Mouse (Mus musculus) embryo, embryonic 9.5 days (tissue): ENCODE measurements around the gene Cep104.

Experiments
- DNase-seq: peaks from one replicate; pipeline ENCODE4 v3.0.0-alpha.2; 2017; ENCODE audit errors: extremely low spot score

Cep104 gene

DNA sequence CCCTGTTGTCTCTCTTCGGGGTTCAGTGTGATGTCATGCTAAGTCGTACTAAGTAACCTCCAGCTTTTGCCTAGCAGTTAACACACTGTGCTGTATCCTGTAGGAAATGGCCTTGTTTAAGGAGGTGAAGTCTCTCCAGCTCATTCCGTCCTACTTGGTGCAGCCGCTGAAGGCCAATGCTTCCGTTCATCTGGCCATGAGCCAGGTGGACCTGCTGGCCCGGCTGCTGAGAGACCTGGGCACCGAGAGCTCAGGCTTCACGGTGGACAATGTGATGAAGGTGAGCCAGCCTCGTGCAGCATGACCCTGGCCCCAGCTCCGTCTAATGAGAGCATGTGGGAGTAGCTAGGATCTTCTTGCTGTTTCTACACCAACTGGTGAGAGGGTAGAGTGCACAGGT is 17.7 kb downstream of the Cep104 start:
- no peak for DNase-seq

DNA sequence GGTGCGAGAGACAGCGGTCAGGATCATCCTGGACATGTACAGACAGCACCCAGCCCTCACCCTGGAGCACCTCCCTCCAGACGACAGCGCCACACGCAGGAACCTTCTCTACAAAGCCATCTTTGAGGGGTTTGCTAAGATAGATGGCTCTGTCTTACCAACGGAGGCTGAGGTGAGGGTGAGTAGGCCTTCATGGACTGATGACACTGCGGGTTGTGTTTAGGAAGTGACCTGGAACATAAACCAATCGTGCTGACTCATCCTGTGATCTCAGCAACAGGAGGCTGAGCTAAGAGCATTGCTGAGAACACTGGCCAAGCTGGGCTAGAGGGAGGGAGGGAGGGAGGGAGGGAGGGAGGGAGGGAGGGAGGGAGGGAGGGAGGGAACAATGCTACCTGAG is 18.5 kb downstream of the Cep104 start:
- no peak for DNase-seq

DNA sequence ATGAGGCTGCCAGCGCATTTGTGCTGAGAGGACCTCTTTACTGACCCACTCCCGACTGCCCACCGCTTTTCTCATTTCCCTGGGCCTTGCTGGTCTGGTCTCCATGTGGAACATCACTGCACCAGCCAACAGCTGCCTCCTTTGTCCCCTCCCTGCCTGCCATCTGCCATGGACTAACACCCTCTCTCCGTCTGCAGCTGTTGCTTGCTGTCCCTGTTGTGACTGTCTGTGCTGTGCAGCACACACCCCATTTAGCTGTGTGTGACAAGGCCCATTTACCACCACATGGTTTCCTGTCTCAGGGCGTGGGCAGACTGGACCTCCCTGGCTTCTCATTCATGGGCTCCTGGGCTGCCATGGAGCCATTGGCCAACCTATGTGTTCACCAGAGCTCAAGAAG is 30.5 kb downstream of the Cep104 start:
- DNase-seq = no peak

DNA sequence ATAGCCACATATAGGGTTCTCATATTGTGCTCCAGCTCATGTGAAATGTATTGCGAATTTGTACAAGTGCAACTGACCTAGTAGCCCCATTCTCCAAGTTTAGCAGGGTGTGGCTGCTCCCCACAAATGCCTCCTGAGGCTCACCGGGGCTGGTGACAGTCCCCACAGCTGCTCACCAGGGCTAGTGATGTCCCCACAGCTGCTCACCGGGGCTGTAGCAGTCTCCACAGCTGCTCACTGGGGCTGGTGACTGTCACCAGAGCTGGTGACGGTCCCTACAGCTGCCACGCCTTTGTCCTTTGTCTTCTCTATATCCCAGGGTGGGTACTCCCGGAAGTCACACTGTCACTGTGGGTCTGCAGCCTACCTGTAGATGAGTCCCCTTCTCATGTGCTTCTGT is 31.3 kb downstream of the Cep104 start:
- DNase-seq = no peak

DNA sequence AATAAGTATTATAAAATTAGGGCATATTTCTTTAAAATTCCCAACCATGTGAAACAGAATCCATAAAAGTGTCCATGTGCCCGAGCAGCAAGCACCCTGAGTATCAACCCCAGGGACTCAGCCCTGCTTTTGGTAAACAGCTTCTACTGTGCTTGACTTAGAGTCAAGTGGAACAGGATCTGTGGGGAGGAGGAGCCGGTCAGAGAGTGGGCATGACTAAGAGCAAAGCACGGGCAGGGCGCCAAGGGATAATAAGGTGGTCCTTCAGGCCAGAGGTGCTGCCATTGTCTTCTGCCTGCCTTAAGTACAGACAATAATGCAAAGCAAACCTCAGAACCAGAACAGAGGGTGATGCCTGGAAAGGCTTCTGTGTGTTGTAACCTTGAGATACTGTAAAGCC is 32.8 kb downstream of the Cep104 start:
- DNase-seq = no peak

DNA sequence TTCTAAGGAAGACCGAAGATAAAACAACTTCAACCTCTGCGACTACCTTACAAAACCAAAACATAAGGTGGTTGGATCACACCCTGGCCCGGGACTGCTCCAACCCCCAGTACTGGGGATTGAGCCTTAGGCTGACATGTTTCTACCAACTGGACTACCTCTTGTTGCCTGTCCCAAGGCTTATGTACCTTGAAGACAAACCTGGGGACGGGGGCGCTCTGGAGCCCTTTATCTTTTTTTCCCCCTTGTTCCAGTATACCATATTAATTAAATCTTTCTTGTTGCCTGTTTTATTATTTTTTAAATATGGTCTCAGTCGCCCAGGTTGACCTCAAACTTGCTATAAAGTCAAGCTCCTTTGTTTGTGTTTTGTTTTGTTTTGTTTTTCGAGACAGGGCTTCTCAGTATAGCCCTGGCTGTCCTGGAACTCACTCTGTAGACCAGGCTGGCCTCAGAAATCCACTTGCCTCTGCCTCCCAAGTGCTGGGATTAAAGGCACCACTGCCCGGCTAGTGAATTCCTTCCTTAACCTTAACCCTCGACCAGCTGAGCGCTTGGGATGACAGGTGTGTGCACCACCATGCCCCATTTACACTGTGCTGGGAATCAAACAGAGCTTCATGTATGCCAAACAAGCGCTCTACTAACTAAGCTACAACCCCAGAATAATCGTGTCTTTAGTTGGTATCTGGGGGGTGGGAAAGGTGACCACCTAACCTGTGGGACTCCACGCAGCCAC is 36.1 kb downstream of the Cep104 start:
- no peak for DNase-seq

DNA sequence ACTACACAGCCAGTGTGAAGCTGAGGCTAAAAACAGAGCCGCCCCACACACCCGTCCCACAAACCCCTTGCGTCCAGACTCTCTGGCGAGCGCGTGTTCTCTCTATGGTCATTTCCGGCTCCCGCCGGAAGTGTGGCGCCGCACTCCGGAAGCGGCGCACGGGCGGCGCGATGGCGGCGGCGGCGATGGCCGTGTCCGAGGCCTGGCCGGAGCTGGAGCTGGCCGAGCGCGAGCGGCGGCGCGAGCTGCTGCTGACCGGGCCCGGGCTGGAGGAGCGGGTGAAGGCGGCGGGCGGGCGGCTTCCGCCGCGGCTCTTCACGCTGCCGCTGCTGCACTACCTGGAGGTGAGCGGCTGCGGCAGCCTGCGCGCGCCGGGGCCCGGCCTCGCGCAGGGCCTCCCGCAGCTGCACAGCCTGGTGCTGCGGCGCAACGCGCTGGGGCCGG is 36.7 kb downstream of the Cep104 start, which contains the start of gene Lrrc47:
TSS of gene Lrrc47 (plus strand) at position 86 of the 444 bp plus-strand sequence.
- DNase-seq = peak; percentile 83

DNA sequence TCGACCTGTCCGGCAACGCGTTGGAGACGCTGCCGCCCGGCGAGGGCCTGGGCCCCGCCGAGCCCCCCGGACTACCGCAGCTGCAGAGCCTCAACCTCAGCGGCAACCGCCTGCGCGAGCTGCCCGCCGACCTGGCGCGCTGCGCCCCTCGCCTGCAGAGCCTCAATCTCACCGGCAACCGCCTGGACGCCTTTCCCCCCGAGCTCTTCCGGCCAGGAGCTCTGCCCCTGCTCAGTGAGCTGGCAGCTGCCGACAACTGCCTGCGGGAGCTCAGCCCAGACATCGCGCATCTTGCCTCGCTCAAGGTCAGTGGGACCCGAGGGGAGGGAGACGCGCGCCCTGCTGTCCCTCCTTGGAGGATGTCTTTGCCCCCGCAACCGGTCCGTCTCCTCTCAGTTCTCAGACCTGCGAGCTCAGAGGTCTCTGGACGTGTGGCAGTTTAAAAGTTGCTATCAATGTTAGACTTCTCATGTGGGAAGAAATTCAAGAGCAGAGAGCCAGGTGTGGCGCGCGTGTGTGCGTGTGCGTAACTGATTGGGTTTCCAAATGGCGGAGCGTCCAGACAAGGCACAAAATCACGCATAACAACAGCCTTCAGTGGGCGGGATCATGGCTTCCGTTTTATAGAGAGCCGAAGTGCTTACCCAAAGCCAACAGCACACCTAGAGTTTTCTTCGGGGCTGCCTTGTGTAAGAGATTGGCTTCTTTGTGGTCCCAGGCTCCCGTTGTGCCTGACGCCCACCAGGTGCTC is 37.3 kb downstream of the Cep104 start:
- DNase-seq = no peak

DNA sequence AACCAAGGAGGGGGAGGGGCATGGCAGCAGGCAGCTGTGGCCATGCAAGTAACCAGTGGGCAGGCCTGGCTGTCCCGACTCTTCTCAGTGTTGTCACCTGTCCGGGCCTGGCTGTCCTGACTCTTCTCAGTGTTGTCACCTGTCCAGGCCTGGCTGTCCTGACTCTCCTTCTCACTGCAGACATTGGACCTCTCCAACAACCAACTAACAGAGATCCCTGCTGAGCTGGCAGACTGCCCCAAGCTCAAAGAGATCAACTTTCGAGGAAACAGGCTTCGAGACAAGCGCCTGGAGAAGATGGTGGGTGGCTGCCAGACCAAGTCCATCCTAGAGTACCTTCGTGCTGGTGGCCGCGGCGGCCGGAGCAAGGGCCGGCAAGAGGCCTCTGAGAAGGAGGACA is 40.5 kb downstream of the Cep104 start:
- no peak for DNase-seq

DNA sequence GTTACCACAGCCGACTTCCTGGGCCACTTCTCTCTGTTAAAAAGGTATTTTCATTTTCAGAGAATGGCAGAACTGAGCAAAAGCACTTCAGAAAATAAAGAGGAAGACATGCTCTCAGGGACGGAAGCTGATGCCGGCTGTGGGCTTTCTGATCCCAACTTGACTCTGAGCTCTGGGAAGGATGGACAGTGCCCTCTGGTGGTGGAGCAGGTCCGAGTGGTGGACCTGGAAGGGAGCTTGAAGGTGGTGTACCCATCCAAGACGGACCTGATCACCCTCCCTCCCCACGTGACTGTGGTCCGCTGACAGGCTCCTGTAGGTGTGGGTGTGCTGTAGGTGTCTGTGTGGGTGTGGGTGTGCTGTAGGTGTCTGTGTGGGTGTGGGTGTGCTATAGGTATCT is 44.6 kb downstream of the Cep104 start:
- no peak for DNase-seq

DNA sequence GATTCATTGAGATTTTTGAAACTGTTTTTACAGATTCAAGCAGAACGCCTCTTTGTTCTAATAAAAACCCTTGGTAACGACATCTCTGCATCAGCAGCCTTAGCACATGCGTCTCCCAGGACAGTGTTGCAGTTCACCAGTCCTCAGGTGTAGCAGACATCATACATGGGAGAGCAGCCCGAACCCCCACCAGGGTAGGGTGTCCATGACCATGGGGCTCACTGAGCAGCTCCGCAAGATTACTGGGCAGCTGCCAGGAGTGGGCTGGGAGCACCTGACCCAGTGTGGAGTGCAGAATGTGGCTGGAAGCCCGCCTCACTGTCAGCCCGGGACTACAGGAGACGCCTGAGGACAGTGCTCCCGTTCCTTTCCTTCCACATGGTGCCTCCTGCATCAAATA is 46.4 kb downstream of the Cep104 start:
- DNase-seq = no peak

DNA sequence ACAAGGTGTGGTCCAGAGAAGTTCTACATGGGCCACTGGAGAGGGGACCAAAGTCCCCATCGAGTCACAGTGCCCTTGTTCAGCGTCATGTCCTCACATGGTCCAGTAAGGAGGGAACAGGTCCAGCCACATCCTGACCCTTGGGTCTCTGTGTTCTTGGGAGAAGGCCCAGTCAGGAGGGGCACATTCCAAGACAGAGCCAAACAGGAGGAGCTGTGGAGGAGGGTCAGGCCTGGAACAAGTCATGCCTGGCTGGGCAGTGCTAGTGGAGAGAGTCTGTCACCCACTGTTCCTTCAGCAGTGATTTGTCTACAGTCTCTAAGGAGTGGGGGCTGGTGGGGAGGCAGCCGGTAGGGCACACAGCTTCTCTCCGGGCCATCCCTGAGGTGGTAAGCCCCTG is 47.4 kb downstream of the Cep104 start:
- no peak for DNase-seq

DNA sequence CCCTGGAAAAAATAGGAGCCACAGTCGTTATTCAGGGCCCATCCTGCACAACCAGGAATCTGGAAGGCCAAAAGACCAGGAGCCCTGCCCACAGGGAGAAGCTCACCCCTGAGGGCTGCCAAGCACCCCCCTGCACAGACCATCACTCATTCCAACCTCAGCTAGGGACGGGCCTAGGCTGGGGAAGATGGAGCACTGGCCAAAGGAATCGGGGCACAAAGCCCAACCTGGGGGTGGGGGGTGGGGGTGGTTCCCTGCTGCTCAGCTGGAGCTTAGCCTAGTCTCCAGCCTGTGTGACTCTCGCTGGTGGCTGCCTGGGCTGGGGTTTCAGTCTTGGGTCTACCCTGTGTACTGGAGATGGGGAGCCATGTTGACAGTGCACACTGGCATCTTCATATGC is 47.9 kb downstream of the Cep104 start:
- DNase-seq = no peak

DNA sequence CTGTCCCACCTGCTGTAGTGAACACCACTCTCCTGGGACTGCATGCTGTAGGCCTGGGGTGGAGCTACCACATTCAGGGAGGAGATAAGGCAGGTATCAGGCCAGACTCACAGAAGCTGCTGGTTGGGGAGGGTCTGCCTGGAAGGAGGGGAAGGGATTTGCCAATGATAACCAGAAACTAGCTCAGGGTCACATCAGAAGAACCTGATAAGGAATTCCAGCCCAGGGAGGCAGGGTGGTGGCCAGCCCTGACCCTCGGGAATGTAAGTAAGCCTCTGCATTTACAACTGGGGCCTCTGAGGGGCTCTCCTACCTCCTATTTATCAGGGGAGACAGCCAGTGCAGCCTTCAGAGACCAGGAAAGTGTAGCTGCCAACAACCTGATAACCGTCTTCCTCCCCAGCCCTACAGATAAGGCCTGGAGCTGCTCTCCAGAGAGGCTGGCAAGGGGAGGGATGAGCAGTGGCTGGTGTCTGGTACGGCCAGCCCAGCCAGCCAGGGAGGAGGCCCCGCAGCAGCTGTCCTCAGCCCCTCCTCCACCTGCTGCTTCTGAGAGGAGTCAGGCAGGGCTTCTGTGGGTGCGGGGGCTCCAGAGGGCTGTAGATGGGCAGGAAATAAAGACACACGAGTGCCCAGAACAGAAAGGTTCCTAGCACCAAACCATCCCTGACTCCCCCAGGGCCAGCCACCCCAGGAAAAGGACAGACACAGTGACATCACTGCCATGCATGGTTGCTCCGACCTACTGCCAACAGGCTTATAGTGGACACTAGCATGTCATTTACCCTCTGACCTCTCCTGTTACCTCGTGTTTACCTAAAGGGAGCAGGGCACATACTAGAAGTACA is 49.0 kb downstream of the Cep104 start:
- DNase-seq = peak; percentile 19

DNA sequence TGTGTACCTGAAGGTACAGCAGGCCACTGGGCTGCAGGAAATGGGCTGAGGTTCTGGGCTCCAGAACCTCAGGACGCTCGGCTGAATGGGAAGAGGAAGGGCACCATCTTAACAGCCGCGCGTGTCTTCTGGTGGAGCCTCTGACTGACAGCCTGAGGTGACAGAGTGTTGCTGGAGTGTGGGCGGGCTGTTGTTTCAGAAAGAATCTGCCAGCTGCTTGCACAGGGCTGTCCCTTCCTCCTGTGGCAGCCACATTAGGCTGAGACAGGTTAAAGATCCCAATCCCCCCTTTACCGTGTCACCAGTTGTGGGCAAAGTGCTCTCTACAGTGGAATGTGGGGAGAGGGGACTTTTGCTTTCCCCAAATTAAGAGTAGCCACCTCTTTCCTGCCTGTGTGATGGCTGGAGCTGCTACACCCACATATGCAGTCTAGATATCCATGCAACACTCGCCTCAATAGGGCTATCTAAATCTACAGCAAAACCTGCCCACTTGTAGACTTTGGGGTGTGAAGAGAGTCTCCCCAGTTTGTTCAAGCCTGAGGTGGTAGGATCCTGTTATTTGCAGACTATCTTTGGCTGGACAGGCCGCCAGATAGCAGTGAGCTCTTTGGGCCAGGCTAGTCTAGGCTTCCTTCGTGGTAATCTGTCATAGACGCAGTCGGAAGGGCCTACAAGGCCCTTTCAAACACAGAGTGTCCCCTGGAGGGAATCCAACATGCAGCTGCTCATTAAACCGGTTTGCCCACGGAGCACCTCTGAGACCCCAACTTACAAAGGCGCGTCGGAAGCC is 49.9 kb downstream of the Cep104 start:
- no peak for DNase-seq

DNA sequence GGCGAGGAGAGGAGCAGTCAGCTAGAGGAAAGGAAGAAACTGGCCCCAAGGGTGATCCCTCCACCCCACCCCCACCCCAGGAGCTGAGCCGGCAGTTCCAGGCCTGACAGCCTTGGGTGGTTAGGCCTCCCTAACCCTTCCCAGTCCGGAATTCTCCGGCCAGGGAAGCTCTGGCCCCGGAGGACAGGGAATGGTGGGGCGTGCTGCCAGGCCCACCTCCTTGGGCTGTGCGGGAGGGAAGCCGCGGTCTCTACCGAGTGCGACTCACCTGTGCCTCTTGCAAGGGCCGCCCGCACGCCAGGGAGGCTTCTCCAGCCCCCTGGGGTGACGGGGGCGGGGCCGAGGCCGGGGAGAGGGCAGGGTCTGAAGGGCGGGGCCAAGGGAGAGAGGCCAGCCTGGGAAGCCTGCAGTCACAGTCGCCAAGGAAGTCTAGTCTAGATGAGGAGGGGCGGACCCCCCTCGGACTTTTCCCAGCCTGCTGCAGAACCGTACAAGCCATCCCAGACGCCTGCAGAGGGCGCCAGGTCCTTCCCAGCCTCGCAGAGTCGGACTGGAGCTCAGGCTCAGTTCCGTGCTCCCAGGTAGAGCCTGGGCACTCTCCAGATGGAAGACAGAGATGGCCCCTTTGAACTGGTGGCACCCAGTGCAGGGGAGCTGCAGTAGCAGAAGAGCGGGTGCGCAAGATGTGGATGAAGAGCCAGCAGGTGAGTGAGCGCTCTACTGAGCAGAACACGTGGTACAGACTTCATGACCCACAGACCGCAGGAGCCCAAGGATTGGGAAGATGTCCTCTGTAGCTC is 50.8 kb downstream of the Cep104 start, which contains the start of gene Smim1:
TSS of gene Smim1 (minus strand) at position 590 of the 800 bp plus-strand sequence.
- peak; percentile 74 for DNase-seq

DNA sequence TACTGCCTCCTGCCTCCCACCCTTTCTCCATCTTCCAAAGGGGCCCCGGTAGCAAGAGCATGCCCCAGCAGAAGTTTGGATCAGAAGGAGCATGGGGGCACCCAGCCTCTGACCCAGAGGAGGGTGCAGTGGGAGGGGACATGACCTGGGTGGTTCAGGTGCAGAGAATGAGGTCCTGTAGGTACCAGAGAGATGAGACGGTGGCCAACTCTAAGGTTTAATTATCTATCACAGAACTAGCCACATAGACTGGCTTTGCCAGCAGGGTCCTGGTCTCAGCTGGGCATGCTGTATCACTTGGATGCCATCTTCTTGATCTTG is 51.4 kb downstream of the Cep104 start:
- DNase-seq = no peak

DNA sequence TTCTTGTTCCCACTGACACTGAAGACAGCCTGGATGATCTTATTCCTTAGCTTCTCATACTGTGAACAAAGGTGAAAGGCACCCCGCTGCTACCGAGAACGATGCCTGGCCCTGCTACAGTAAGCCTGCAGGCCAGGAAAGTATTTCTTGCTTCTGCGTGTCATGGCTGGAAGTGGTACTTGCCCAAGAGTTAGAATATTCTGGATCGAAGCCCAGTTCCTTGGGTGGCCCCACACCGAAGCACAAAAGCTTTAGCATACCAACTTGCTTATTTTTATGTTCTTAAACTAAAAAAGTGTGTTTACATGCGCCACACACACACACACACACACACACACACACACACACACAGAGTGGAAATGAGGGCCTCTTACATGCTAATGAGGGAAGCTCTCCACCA is 53.1 kb downstream of the Cep104 start:
- DNase-seq = no peak

DNA sequence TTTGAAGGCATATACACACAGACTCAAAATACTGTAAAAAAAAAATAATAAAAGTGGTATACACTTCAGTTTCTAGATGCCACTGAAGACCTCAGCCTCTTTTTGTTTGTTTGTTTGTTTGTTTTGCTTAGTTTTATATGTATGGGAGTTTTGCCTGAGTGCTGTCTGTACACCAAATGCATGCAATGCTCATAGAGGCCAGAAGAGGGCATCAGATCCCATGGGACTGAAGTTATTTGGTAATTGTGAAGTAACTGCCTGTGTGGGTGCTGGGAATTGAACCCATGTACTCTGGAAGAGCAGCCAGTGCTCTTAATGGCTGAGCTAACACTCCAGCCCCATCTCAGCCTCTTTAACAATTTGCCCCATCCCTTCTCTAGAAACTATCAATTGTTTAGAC is 53.7 kb downstream of the Cep104 start:
- no peak for DNase-seq

DNA sequence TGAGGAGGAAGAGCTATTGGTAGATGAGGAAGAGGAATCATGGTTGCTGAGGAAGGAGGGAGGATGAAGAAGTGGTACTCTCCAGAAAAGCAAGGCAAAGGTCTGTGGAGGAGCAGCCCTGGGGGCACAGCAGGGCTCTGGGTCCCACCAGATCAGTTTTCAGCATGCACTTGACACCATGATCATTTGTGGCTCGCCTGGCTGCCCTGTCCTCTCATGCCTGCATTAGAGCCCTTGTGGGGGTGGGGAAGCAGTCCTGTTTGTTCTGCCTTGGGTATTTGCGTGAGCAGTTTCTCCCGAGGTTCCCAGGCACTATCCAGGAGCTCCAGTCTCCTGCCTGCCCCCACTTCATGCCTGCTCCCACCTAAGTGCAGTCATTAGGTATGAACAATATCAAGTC is 62.1 kb downstream of the Cep104 start:
- DNase-seq = no peak

DNA sequence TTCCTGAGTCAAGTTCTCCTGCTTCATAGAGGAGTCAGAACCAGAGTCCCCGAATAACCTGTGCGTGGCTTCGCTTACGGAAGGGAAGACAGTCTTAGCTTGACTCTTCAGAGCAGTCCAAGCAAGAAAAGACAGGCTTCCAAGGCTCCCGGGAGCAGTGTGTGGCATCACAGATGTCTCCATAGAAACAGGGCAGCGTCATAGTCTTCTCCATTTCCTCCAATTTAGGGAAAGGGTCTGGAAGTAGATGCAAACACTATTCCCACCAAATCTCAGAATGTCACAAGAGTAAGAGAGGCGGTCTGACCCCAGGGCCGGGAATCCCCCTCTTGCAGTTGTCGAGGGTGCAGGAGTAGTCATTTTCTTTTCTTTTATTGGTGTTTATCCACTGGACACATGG is 67.6 kb downstream of the Cep104 start, which contains the start of gene Ccdc27:
TSS of gene Ccdc27 (minus strand) at position 101 of the 400 bp plus-strand sequence.
- DNase-seq = no peak
